Mouse (Mus musculus) heart, adult 9 months (tissue): ENCODE data around the gene Chid1.
A peak's percentile ranks its signal among the peaks of the same experiment; 100 is the strongest.

Experiments
- DNase-seq, 2 experiments: peaks; one replicate each; pipeline ENCODE4 v3.0.0; 2022; ENCODE audit warnings: low spot score in 2 of 2

The Chid1 gene

DNA sequence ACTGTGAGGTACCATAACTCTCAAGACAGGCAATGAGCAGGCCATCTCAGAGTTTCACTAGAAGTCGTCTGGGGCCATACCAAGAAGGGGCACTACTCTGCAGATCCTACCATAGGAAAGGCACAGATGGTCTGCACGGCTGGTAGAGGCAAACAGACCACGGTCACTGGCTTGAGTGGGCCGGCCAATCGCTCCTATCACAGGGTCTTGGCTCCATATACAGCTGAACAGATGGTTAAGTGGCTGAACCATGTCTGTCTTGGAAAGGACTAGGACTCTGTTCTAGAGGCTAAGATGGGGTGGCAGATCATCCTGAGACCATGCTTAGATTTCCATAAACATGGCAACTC lies 37.1 kb downstream of the Chid1 start:
- DNase-seq = no peak

DNA sequence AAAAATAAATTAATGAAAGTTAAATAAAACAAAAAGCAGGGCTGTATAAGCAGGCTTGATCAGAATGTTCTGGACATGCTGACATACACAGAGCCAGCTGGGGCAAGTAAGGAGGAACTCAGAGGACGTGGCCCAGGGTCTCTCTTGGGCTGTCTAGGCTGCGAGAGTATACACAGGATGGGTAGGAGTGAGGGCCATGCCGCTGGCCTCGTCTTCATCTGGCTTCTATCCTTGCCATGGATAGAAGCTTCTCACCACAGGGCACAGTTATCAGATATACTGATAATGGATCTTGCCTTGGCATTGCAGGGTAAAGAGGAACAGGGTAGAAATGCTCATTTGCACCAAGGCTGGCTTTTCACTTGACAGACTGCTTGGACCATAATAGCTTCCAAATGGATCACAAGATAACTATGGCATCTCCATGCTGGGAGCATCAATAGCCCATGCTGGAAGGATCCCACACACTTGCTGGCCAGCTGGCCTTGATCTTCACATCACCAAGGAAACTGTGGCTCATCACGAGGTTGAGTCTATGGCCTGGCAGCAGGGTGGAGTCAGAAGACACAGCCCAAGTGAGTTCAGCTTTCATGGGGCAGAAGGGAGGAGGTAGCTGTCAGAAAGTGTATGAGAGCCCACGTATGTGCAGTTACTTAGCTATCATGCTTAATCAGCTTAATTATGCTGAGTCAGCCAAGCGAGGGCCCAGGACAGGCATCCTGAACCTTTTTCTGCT lies 37.7 kb downstream of the Chid1 start:
- no peak for DNase-seq

GRCm38 (mm10) chr7:141497600-141497999 lies 42.1 kb downstream of the Chid1 start:
- peak in 1 of 2 experiments; percentile 43 for DNase-seq

DNA sequence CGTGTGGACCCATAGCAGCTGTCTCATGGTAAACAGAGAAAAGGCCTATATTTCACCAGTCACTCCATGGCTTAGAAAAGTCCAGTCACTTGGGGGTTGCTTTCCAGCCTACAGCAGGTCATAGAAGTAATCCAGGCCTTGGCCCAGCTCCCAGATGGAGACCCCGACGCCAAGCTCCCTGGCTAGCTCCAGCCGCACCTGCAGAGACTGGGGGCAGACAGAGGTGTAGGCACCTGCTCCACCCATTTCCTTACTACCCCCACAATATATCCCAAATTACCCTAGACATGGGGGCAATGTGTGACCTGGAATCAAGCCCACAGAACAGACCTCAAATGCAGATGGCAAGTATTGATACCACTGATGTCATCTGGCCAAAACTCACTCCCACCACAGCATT lies 43.7 kb downstream of the Chid1 start:
- no peak for DNase-seq

DNA sequence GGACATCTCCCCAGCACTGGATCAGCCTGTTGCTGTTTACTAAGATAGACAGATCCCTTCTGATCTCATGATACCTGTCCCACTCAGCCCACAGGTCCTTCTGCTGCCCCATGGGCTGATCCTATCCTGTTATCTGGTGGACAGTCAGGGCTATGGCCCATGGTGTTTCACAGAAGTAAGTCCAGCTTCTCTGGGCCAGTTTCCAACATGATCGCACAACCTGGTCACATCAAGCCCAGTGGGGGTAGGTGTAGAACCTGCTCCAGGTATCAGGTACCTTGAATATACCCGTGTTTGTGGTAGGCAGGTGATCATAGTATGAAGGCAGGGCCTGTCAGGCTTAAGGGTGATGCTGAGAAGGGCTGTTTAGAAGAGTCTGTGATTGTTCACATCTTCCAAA lies 44.3 kb downstream of the Chid1 start:
- DNase-seq = no peak

DNA sequence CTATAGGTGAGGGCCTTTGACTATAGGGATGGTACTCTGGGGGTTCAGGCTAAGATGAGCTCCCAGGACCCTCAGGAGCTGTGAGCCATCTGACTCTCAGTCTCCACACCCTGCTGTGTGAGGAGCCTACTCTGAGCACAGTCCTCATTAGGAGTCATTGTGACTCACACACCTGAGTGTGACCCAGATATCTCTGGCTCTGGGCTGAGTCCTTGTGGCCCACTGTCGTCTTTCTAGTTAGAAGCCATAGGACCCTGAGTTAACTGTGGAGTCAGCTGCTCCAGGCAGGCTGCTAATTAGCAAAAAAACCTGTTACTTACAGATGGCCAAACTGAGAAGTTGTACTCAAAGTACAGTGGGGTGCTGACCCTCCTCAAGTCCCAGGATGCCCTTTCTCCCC lies 45.9 kb downstream of the Chid1 start:
- DNase-seq = no peak

- no peak for DNase-seq
Observed at GRCm38 (mm10) chr7:141492738-141493137, 46.9 kb downstream of the Chid1 start.

GRCm38 (mm10) chr7:141491151-141491550 lies 48.5 kb downstream of the Chid1 start:
- DNase-seq = no peak

DNA sequence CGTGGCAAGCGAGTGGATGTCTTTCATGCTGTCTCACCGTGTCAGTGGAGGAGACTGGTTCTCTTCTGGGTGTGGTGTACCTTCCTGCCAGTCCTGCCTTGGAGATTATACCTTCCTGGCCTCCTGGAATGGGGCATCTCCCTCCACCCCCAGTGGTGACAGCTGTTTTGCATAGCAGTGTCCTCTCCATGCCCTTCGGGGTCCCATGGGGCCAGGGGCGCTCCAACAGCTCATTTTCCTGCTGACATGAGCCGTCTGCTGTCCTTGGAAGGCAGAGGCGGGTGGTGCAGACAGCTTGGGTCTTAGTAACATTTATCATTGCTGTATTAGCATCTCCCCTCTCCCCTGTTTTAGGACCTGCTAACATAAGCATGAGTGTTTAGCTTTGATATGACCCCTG lies 52.5 kb downstream of the Chid1 start:
- no peak for DNase-seq

- no peak for DNase-seq
Observed at GRCm38 (mm10) chr7:141486239-141486638, 53.4 kb downstream of the Chid1 start.

- no peak for DNase-seq
Observed at GRCm38 (mm10) chr7:141485606-141486005, 54.1 kb downstream of the Chid1 start.

- DNase-seq = no peak
Observed at GRCm38 (mm10) chr7:141485186-141485585, 54.5 kb downstream of the Chid1 start.

- DNase-seq = no peak
Observed at GRCm38 (mm10) chr7:141484186-141485120, 55.2 kb downstream of the Chid1 start.

- DNase-seq = no peak
Observed at GRCm38 (mm10) chr7:141483114-141483653, 56.5 kb downstream of the Chid1 start.

DNA sequence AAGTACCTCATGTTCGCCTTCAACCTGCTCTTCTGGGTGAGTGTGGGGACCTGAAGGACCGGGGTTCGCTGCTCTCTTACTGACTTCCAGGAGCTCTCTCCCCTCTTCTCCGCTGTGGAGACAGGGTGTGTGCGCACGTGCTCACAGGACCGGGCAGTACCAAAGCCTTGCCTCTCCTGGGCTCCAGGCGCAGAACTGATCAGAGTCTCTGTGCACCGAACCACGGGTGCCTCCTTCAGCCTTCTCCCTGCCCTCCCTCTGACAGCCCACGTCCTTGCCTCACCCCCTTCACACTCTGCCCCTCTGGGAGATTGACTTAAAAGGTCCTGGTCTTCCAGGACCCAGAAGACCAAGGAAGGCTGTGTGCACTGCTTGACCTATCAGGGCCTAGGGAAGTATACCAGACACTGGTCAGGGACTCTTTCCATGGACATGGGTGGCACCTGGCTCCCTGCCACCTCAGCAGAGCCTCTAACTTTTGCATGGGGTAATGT lies 57.1 kb downstream of the Chid1 start:
- DNase-seq = no peak

DNA sequence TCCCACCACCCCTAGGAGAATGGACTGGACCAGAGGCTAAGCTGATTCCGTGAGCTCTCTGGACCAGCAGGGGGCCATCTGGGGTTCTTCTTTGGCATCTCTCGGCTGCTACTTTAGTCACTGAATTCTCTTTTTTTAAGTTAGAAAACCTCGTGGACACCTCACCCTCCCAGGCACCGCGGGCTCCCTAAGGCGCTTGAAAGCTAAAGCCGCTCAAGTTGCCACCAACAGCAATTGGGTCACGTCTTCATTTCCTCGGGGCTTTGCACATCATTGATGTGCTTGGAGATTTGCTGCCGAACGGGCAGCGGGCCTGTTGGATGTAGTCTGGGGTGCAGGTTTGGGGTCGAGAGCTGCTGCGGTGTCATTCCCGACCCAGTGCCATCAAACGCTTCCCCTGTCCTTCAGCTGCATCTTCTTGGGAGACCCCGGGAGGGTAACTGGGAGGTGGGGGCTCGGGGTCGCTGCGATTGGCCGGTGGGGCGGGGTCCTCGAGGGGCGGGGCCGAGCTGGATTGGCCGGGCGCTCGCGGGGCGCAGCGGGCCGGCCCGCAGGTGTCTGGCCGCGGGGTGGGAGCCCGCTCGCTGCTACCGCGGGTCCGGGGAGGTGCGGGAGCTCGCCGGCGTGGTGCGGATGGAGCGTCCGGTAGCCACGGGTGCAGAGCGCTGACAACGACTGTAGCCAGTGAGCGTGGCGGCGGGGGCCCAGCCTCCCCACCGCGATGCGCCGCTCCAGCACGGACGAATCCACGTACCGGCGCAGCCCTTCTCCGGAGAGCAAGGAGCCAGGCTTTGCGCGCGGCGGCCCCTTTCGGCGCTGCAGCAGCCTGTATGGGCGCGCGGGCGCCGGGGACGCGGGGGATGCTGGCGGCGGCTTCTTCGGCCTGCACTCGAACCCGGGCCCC lies 57.9 kb downstream of the Chid1 start:
- DNase-seq = peak; percentile 36 to 49

GRCm38 (mm10) chr7:141480842-141481497 lies 58.7 kb downstream of the Chid1 start:
- DNase-seq = peak; percentile 77 to 79

DNA sequence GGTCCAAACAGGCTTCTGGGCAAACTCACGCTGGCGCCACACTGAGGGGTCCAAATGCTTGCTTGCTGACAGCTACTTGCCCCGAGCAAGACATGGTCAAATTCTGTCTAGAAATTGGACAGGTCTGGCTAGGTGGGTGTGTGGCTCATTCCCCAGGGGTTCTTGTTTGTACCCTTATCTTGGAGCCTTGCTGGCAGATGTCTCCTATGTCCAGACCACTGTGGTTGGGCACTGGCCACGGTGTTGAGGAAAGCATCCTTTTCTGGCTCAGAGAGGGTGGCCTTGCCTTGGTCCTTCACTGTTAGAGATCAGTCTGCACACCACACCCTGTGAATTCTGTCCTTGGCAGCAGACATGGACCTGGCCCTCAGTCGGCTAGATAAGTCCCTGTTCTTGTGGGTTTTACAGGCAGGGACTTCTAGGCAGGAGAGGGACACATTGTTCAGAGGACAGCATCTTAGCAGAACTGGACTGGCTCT lies 61.3 kb downstream of the Chid1 start:
- DNase-seq = peak; percentile 36 to 46

GRCm38 (mm10) chr7:141477578-141478269 lies 61.9 kb downstream of the Chid1 start:
- DNase-seq = peak; percentile 36 to 48

- peak in 1 of 2 experiments; percentile 65 for DNase-seq
Observed at GRCm38 (mm10) chr7:141476981-141477370, 62.7 kb downstream of the Chid1 start.
